Mouse (Mus musculus) cerebellum, adult 2 months (tissue): ENCODE results near the gene Cep152. TPM values are rescaled to one million over a fixed set of nuclear protein-coding genes. Genes with fewer than 3 reads are reported as not detected.

Source experiments
- DNase-seq, 2 experiments: peaks; one replicate each; pipeline ENCODE4 v3.0.0; 2021
- H3K27ac ChIP-seq: fragments of 200-500 bp; 2 replicates; pipeline ENCODE4 v1.5.1; 2012; ENCODE audit warnings: low read length, control low read depth, inconsistent platforms; ENCODE audit not compliant: insufficient read depth
- H3K27me3 ChIP-seq: fragments of 200-500 bp; 2 replicates; pipeline ENCODE4 v1.6.1; 2012; ENCODE audit warnings: inconsistent platforms, mild to moderate bottlenecking, low read length, moderate library complexity; ENCODE audit not compliant: control insufficient read depth, insufficient read depth
- H3K4me1 ChIP-seq: fragments of 200-500 bp; 2 replicates; pipeline ENCODE4 v1.6.1; 2011; ENCODE audit warnings: low read length; ENCODE audit not compliant: control insufficient read depth, insufficient read depth
- H3K4me3 ChIP-seq: fragments of 200-500 bp; replicated peaks from 2 replicates; pipeline ENCODE3; 2011; ENCODE audit warnings: mild to moderate bottlenecking, low read depth, low read length, control low read depth; ENCODE audit not compliant: insufficient read depth
- CTCF ChIP-seq: fragments of 200-500 bp; IDR thresholded peaks from 2 replicates; pipeline ENCODE4 v1.5.1; 2011; ENCODE audit warnings: low read depth, mild to moderate bottlenecking, control low read depth, low read length, moderate library complexity, borderline replicate concordance; ENCODE audit not compliant: insufficient read depth
- POLR2A ChIP-seq: fragments of 200-500 bp; IDR thresholded peaks from 2 replicates; pipeline ENCODE4 v1.6.1; 2011; ENCODE audit warnings: low read length, control low read depth, borderline replicate concordance; ENCODE audit not compliant: insufficient read depth
- WGBS: fragments of 180-500 bp; shearing (Covaris S2); methylation state at CpG from one replicate; pipeline ENCODE4 v1.1.7; 2018; 5-methylcytosine and 5-hydroxymethylcytosine counted together
- polyA plus RNA-seq: library from polyadenylated mRNA; depleted of rRNA; stranded (reverse); fragments of >200 nt; gene quantifications from 2 replicates; pipeline ENCODE4 v1.2.3, GENCODE M21; 2012

The Cep152 gene
- polyA plus RNA-seq, 1 experiment: 3.2 TPM

DNA sequence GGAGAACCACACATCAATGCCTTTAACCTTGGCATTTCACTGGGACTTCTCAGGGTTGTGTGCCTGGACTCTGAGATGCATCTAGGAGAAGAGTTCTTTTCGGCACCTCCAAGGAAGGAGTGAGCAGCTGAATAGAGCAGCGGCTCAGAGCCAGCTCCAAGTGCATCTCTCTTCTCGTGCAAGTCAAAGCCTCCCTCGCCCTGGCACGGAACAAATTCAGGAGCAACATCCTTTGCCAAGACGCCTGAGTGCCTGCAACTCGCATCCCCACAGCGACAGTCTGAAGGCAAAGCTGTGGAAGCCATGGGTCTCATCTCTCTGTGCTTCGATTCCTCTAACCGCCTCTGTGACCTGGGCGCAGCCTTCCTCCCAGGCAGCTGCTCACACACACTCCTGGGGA lies 61.0 kb downstream of the Cep152 start:
- no peaks in the 10 kb centered on the region for H3K27me3 ChIP-seq
- H3K27ac ChIP-seq: no peak overlapping the region
- 31% methylated on average over 11 of the region's 11 CpGs for WGBS
- TF ChIP-seq POLR2A (no peak), CTCF (no peak)
- no peaks in the 10 kb centered on the region for H3K4me1 ChIP-seq
- H3K4me3 ChIP-seq: no peak overlapping the region
- peak in 1 of 2 experiments; percentile 8 for DNase-seq

DNA sequence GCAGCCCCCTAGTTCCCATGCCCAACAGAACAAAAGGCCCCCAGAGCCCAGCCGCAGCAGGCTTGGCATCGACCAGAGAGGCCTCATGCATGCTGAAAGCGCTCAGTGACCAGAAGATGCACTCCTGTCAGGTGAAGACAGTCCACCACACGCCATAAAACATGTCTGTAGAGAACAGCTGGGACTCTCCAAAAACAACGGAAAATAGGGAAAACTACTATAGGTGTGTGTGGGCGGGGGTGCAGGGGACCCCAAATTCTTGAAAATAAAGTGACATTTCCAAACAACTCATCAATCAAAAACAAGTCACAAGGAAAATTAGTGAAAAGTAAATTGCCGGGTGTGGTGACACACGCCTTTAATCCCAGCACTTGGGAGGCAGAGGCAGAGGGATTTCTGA lies 62.5 kb downstream of the Cep152 start:
- H3K4me1 ChIP-seq: no peaks in the 10 kb centered on the region
- no peak for TF ChIP-seq CTCF
- no peak for TF ChIP-seq POLR2A
- no peak for DNase-seq
- H3K27ac ChIP-seq: no peak overlapping the region
- WGBS: 87% methylated on average over 8 of the region's 8 CpGs
- H3K27me3 ChIP-seq: no peaks in the 10 kb centered on the region
- H3K4me3 ChIP-seq: no peak overlapping the region

DNA sequence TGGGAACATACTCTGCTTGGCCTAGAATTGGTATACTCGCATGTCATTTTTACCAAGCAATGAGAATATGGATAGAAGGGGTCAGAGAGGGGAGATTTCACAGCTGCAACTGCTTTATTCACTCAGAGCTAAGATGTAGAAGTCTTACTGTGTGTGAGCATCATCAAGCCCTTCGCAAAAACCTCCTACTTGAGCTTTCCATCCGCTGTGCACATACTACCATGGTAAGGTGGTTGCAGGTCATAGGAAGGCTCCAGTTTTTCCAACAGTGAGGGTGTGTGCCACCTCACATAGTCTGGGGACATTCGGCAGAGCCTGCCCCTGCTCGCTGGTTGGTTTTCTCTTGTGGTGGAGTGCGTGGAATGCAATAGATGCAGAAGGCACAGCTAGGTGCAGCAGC lies 64.9 kb downstream of the Cep152 start:
- 89% methylated on average over 6 of the region's 6 CpGs for WGBS
- DNase-seq: no peak
- H3K27me3 ChIP-seq: no peaks in the 10 kb centered on the region
- no peak overlapping the region for H3K4me3 ChIP-seq
- H3K4me1 ChIP-seq: no peaks in the 10 kb centered on the region
- H3K27ac ChIP-seq: no peak overlapping the region
- TF ChIP-seq CTCF (no peak), POLR2A (no peak)

DNA sequence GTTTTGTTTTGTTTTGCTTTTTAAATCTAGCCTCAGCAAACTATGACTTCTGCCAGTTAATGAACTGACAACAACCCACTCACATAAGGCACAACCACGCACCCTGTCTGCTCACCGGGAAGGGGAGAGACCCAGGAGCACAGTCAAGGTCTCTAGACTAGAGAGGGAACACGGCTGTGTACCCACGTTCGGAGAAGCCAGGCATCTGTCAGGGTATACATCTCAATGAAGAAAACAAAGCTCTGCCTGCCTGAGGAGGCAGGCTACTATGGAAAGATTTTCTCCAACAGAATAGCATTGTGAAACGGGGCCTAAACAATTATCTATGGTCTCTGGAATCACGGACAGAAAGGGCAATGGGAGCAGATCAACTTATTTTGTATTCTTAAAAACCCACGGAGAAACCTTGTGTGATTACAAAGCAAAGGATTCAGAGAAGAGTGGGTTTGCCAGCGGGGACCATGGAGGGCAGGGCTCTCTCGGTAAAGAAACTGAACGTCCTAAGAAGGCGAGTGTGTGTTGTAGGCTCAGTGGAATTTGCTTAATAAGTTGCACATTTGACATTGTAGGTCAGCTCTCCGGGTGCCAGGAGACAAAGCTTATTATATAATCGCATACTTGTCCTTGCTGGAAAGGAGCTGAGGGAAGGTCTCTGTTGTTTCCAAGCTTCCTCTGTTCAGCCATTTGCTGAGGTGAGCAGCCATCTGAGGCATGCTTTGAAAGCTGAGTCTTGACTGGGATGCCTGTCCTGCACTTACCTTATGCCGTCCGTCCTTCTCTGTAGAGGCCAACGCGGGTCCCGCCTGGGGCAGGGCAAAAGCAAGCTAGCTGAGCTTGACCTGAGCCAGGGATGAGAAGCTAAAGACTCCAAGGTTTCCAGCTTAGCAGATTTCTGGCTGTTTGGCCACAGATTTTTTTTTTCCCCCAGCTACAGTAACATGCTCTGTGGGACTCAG lies 66.0 kb downstream of the Cep152 start:
- WGBS: 39% methylated on average over 19 of the region's 19 CpGs
- H3K27ac ChIP-seq: no peak overlapping the region

DNA sequence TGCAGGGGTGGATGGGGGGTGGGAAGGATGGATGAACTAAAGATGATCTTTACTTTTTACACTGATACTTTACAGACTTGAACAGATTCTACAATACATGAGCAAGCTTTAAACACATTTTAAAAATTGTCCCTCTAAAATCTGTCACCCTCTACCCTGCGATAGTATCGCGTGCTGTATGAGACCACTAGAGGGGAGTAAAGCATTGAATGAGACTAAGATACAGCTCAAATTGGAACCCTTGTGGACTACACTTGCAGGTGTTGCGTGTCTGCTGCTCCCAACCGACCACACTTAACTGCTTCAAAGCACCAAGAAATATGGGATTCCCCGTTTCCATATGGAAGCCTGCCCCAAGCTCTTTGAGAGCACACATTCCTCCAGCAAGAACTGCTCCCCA lies 69.1 kb downstream of the Cep152 start:
- TF ChIP-seq CTCF: no peak
- no peak for TF ChIP-seq POLR2A
- WGBS: 80% methylated on average over 6 of the region's 6 CpGs
- DNase-seq: no peak

More for the DNA sequence above, 66.0 kb downstream of the Cep152 start:
- DNase-seq: peak in 1 of 2 experiments; percentile 18
- Histone ChIP-seq H3K4me1 (no peaks in the 10 kb centered on the region), H3K27me3 (no peaks in the 10 kb centered on the region), H3K4me3 (no peak overlapping the region)
- TF ChIP-seq POLR2A (no peak), CTCF (no peak)

DNA sequence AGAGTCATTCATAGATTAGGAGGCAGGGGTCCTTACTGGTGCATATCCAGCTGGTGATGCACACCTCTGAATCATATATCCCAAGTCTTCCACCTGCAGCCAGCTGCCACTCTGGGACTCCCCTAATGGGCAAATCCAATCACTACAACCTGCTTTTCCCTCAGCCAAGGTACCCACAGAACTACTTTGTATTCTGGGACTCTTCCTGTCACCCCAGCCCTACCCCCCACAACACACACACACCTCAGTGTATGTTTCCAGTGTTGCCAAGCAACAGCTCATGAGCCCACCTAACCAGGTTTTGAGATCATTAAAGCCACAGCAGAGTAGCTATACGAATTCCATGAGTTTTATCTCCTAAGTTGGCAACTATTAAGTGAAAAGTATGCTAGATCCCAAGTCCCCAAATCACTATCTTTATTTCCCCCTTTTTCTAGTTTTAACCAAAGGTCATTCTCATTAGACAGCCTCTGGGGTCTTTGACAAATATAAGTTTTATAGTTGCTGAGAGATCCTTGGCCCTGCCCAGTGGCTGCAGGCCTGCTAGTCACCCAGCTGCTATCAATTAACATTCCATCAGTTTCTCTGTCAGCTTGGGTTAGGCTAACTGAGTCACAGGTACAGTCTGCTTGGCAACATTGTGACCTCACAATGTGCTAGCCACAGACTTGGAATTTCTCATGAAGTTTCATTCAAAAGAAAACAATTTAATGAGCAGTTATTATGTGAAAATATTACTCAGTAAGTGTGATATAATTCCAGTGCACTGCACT lies 75.9 kb downstream of the Cep152 start:
- Histone ChIP-seq H3K4me3 (no peak overlapping the region), H3K27ac (no peak overlapping the region), H3K27me3 (no peaks in the 10 kb centered on the region), H3K4me1 (no peaks in the 10 kb centered on the region)
- DNase-seq: no peak
- 73% methylated on average over 1 of the region's 1 CpGs for WGBS
- TF ChIP-seq CTCF: no peak
- TF ChIP-seq POLR2A: no peak

More for the DNA sequence above, 69.1 kb downstream of the Cep152 start:
- Histone ChIP-seq H3K4me1 (no peaks in the 10 kb centered on the region), H3K4me3 (no peak overlapping the region), H3K27ac (no peak overlapping the region), H3K27me3 (no peaks in the 10 kb centered on the region)

DNA sequence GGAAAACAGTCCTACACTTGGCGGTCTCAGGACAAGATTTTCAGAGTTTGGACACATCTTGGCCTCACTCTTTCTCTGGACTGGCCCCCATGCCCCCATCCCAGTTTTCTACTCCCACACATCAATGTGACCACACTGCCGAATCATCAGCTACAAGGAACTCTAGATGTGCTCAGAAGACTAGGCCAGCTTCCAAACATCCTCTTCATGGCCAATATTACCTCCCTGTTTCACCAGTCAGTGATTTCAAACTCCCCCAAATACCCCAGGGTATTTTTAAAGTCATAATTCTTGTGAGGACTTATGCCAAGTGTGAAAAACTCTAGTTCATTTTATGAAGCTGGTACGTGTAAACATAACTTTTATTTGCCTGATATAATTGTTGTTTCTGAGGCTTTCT lies 79.9 kb downstream of the Cep152 start:
- Histone ChIP-seq H3K4me1 (no peaks in the 10 kb centered on the region), H3K4me3 (no peak overlapping the region), H3K27me3 (no peaks in the 10 kb centered on the region; the same call in 1 of the 2 replicates), H3K27ac (no peak overlapping the region)
- WGBS: 82% methylated on average over 3 of the region's 3 CpGs
- no peak for DNase-seq
- TF ChIP-seq POLR2A (no peak), CTCF (no peak)
